Mouse (Mus musculus): ENCODE data around the gene Homer3.

DNA sequence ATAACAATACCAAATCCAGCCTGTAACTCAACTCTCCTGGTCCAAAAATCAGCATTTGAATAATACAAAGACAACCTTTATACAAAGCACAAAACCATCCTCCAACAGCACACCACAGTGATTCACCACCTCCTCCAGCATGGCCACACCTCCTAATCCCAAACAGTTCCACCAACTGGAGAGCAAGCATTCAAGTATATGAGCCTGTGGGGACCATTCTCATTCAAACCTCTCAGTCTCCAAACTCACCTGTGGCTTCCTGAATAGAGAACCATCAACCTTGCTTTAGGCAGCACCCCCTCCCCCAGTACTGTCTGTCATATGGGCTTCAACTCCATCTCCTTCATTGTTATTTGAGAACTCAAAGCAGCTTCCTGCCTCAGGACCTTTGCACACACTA is 8.3 kb upstream of the Homer3 start:
- TF ChIP-seq CTCF (IDR thresholded peaks at IDR 0.05; ENCODE audit: low read depth) (no peak), EP300 (optimal IDR thresholded peaks at IDR 0.05) (no peak)

Measured in stomach, postnatal 0 days (tissue).